Mouse (Mus musculus) thymus, adult 2 months (tissue): ENCODE data around the gene Fbp2. TPM values are rescaled to one million over a fixed set of nuclear protein-coding genes. Genes with fewer than 3 reads are reported as not detected.
"Not testable (repeated sequence)": the region's sequence is repeated elsewhere in the genome, so short reads cannot be mapped to it uniquely, and the experiment has no call there.

Experiments
- DNase-seq: peaks from one replicate; pipeline ENCODE4 v3.0.0; 2021
- H3K27ac ChIP-seq: fragments of 200-500 bp; 2 replicates; pipeline ENCODE4 v1.5.1; 2012; ENCODE audit warnings: low read length, control low read depth; ENCODE audit not compliant: control insufficient read depth, insufficient read depth
- H3K27me3 ChIP-seq: fragments of 200-500 bp; 2 replicates; pipeline ENCODE4 v1.6.1; 2012; ENCODE audit warnings: mild to moderate bottlenecking, low read length, moderate library complexity, mixed read lengths; ENCODE audit not compliant: control insufficient read depth, insufficient read depth
- H3K36me3 ChIP-seq: fragments of 200-500 bp; 2 replicates; pipeline ENCODE4 v1.6.1; 2012; ENCODE audit warnings: mild to moderate bottlenecking, low read length, moderate library complexity; ENCODE audit not compliant: control insufficient read depth, insufficient read depth
- H3K4me1 ChIP-seq: fragments of 200-500 bp; replicated peaks from 2 replicates; pipeline ENCODE4 v1.6.1; 2012; ENCODE audit warnings: low read length; ENCODE audit not compliant: control insufficient read depth, insufficient read depth
- H3K4me3 ChIP-seq: fragments of 200-500 bp; 2 replicates; pipeline ENCODE4 v1.5.1; 2012; ENCODE audit warnings: mild to moderate bottlenecking, low read length, control low read depth, moderate library complexity; ENCODE audit not compliant: control insufficient read depth, insufficient read depth
- CTCF ChIP-seq: fragments of 200-500 bp; IDR thresholded peaks from 2 replicates; pipeline ENCODE4 v1.5.1; 2012; ENCODE audit warnings: mild to moderate bottlenecking, control low read depth, low read length, moderate library complexity, borderline replicate concordance; ENCODE audit not compliant: control insufficient read depth, poor library complexity, insufficient read depth; ENCODE audit errors: extremely low read depth
- POLR2A ChIP-seq: fragments of 200-500 bp; IDR thresholded peaks from 2 replicates; pipeline ENCODE4 v1.6.1; 2012; ENCODE audit warnings: mild to moderate bottlenecking, low read length, control low read depth, moderate library complexity; ENCODE audit not compliant: control insufficient read depth, poor library complexity, insufficient read depth; ENCODE audit errors: extremely low read depth
- WGBS: fragments of 180-500 bp; shearing (Covaris S2); methylation state at CpG from one replicate; pipeline ENCODE4 v1.1.7; 2018; 5-methylcytosine and 5-hydroxymethylcytosine counted together
- polyA plus RNA-seq: library from polyadenylated mRNA; depleted of rRNA; stranded (reverse); fragments of >200 nt; gene quantifications from 2 replicates; pipeline ENCODE4 v1.2.3, GENCODE M21; 2012

The Fbp2 gene
- polyA plus RNA-seq, 1 experiment = 1.0 TPM

- no peak overlapping the region for H3K27ac ChIP-seq
- H3K4me1 ChIP-seq = no peaks in the 10 kb centered on the region
- H3K36me3 ChIP-seq = no peaks in the 10 kb centered on the region
- TF ChIP-seq POLR2A = no peak
- no peak for TF ChIP-seq CTCF
- H3K4me3 ChIP-seq = no peak overlapping the region
- 94% methylated on average over 4 of the region's 4 CpGs for WGBS
- no peaks in the 10 kb centered on the region for H3K27me3 ChIP-seq
- DNase-seq = no peak
These were observed 8.6 kb upstream of the Fbp2 start for GRCm38 (mm10) chr13:62866817-62867216.

GRCm38 (mm10) chr13:62865651-62866315 lies 7.6 kb upstream of the Fbp2 start:
- DNase-seq = no peak
- no peak for TF ChIP-seq CTCF
- no peak for TF ChIP-seq POLR2A
- Histone ChIP-seq H3K36me3 (no peaks in the 10 kb centered on the region), H3K27me3 (no peaks in the 10 kb centered on the region), H3K4me1 (no peaks in the 10 kb centered on the region), H3K4me3 (no peak overlapping the region), H3K27ac (no peak overlapping the region)
- WGBS = 93% methylated on average over 11 of the region's 11 CpGs

GRCm38 (mm10) chr13:62863771-62864170 lies 5.5 kb upstream of the Fbp2 start:
- Histone ChIP-seq H3K4me1 (no peaks in the 10 kb centered on the region), H3K27ac (no peak overlapping the region)
- DNase-seq = no peak

GRCm38 (mm10) chr13:62862875-62863274 lies 4.7 kb upstream of the Fbp2 start:
- DNase-seq = no peak
- WGBS = 97% methylated on average over 3 of the region's 3 CpGs
- Histone ChIP-seq H3K27ac (no peak overlapping the region), H3K4me1 (no peaks in the 10 kb centered on the region), H3K4me3 (no peak overlapping the region), H3K27me3 (no peaks in the 10 kb centered on the region), H3K36me3 (no peaks in the 10 kb centered on the region)
- no peak for TF ChIP-seq CTCF
- no peak for TF ChIP-seq POLR2A

More at GRCm38 (mm10) chr13:62863771-62864170, 5.5 kb upstream of the Fbp2 start:
- TF ChIP-seq CTCF (no peak), POLR2A (no peak)
- Histone ChIP-seq H3K27me3 (no peaks in the 10 kb centered on the region), H3K4me3 (no peak overlapping the region), H3K36me3 (no peaks in the 10 kb centered on the region)
- 75% methylated on average over 6 of the region's 6 CpGs for WGBS

- peaks cover 2% of the 10 kb centered on the region for H3K4me1 ChIP-seq
These were observed 1.8 kb upstream of the Fbp2 start for GRCm38 (mm10) chr13:62860068-62860467.

GRCm38 (mm10) chr13:62859251-62859650 lies 1.0 kb upstream of the Fbp2 start:
- H3K4me1 ChIP-seq, H3K36me3 ChIP-seq, H3K27ac ChIP-seq, H3K4me3 ChIP-seq, DNase-seq, H3K27me3 ChIP-seq: not testable (repeated sequence)
- WGBS = 31% methylated on average over 10 of the region's 10 CpGs

More at GRCm38 (mm10) chr13:62860068-62860467, 1.8 kb upstream of the Fbp2 start:
- Histone ChIP-seq H3K27ac (no peak overlapping the region), H3K4me3 (no peak overlapping the region), H3K27me3 (no peaks in the 10 kb centered on the region), H3K36me3 (no peaks in the 10 kb centered on the region)
- DNase-seq = no peak
- no peak for TF ChIP-seq POLR2A
- no peak for TF ChIP-seq CTCF
- WGBS = 92% methylated on average over 4 of the region's 4 CpGs

GRCm38 (mm10) chr13:62856850-62857249 lies 1.4 kb downstream of the Fbp2 start:
- TF ChIP-seq POLR2A (no peak), CTCF (no peak)
- no peaks in the 10 kb centered on the region for H3K36me3 ChIP-seq
- H3K27me3 ChIP-seq = no peaks in the 10 kb centered on the region
- DNase-seq = no peak
- H3K27ac ChIP-seq = no peak overlapping the region
- no peak overlapping the region for H3K4me3 ChIP-seq
- WGBS = 92% methylated on average over 14 of the region's 14 CpGs
- H3K4me1 ChIP-seq = peaks cover 2% of the 10 kb centered on the region
